Mouse (Mus musculus) limb, embryonic 15.5 days (tissue): ENCODE data around the gene Kng1. TPM values are rescaled to one million over a fixed set of nuclear protein-coding genes. Genes with fewer than 3 reads are reported as not detected.
"Not testable (repeated sequence)": the region's sequence is repeated elsewhere in the genome, so short reads cannot be mapped to it uniquely, and the experiment has no call there.

Source experiments
- ATAC-seq: fragments of 200-750 bp; cut with Nextera tagmentation; 2 replicates; pipeline ENCODE4 v1.8.0; 2017; ENCODE audit warnings: low read depth, moderate TSS enrichment; ENCODE audit not compliant: insufficient number of reproducible peaks, low FRiP score, low TSS enrichment
- H3K27ac ChIP-seq: fragments of 300-500 bp; sonication (generic); 2 replicates; pipeline ENCODE4 v1.5.1; 2015; ENCODE audit warnings: moderate library complexity, mild to moderate bottlenecking, inconsistent platforms
- H3K27me3 ChIP-seq: fragments of 300-500 bp; sonication (generic); 2 replicates; pipeline ENCODE4 v1.6.1; 2015; ENCODE audit warnings: inconsistent platforms
- H3K36me3 ChIP-seq: fragments of 300-500 bp; sonication (generic); 2 replicates; pipeline ENCODE4 v1.6.1; 2015; ENCODE audit warnings: inconsistent platforms
- H3K4me1 ChIP-seq: fragments of 300-500 bp; sonication (generic); 2 replicates; pipeline ENCODE4 v1.6.1; 2015; ENCODE audit warnings: inconsistent platforms
- H3K4me2 ChIP-seq: fragments of 300-500 bp; sonication (generic); 2 replicates; pipeline ENCODE4 v1.6.1; 2015; ENCODE audit warnings: mild to moderate bottlenecking, inconsistent platforms
- H3K4me3 ChIP-seq: fragments of 300-500 bp; sonication (generic); 2 replicates; pipeline ENCODE4 v1.5.1; 2015; ENCODE audit warnings: mild to moderate bottlenecking, inconsistent platforms
- H3K9ac ChIP-seq: fragments of 300-500 bp; sonication (generic); 2 replicates; pipeline ENCODE4 v1.6.1; 2015; ENCODE audit warnings: inconsistent platforms
- H3K9me3 ChIP-seq: fragments of 300-500 bp; sonication (generic); 2 replicates; pipeline ENCODE4 v1.6.1; 2016; ENCODE audit warnings: inconsistent platforms
- WGBS: fragments of 180-500 bp; shearing (Covaris S2); methylation state at CpG from one replicate; pipeline ENCODE4 v1.1.7; 2015; 5-methylcytosine and 5-hydroxymethylcytosine counted together
- polyA plus RNA-seq: library from polyadenylated mRNA; unstranded; fragments of >200 nt; fragmentation: Nextera tagmentation; extraction: Ambion mirVana; gene quantifications from 2 replicates; pipeline ENCODE4 v1.2.1, GENCODE M21; 2015

Gene Kng1
- 0.43 and 1.9 TPM in 2 replicates for polyA plus RNA-seq

DNA sequence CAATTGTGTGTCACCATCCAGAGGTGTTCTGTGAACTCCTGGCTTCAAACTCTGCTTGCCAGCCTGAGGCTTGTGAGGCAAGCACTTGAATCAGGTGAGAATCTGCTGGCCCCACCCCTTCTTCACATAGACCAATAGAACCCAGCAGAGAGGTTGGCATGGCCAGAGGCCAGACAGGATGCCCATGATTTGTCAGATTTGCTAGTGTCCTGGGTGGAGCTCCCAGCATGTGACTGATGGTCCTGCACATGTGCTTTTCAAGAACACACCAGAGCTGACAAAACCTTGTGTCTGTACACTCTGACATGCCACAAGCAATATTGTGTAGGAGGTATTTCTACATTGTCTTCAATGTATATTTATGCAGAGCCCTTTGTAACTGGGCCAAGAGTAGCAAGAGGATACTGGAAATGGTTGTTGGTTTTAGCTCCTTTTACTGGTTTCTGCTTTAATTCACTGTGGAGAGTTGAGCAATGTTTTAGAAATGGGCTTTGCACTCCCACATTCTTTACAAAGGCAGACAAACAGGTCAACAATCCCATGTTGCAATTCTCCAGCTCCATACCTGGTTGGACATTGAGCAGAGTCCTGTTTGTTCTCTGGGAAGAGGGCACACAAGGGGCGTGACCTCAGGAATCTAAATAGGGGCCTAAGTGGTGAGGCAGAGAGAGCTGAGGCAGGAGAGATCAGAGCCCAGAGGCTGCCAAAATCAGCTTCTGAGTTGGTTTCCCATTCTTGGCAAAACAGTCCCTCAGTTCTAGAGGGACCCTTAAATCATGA lies at the start of gene Kng1:
Gene Kng1, plus strand, starts transcription at position 198 of the 780 bp plus-strand sequence.
- not testable (repeated sequence) for H3K9ac ChIP-seq, H3K4me1 ChIP-seq, H3K9me3 ChIP-seq, ATAC-seq, H3K4me3 ChIP-seq, H3K27me3 ChIP-seq, H3K36me3 ChIP-seq, H3K4me2 ChIP-seq, H3K27ac ChIP-seq
- 81% methylated on average over 1 of the region's 1 CpGs for WGBS

DNA sequence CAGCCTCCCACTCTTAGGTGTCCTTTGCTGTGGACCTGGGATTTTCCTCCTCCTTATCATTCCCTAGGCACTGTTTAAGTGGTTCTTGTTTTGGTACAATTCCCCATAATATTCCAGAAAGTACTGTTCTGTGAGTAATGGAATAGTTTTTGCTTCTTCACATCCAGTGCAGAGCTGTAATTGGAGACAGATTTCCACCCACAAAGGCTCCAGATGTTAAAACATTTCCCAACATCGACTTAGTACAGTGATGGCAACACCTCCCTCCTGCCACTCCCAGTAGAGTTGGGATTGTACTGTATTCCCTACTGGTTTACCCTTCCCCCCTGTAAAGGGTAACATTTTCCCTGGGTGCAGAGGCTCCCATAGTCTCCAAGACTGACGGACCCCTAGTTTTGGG lies 43.9 kb upstream of the Kng1 start:
- H3K9me3 ChIP-seq, H3K9ac ChIP-seq, H3K4me1 ChIP-seq, H3K36me3 ChIP-seq, H3K27me3 ChIP-seq, ATAC-seq, H3K4me3 ChIP-seq, H3K4me2 ChIP-seq, H3K27ac ChIP-seq: not testable (repeated sequence)
- 45% methylated on average over 2 of the region's 2 CpGs for WGBS

DNA sequence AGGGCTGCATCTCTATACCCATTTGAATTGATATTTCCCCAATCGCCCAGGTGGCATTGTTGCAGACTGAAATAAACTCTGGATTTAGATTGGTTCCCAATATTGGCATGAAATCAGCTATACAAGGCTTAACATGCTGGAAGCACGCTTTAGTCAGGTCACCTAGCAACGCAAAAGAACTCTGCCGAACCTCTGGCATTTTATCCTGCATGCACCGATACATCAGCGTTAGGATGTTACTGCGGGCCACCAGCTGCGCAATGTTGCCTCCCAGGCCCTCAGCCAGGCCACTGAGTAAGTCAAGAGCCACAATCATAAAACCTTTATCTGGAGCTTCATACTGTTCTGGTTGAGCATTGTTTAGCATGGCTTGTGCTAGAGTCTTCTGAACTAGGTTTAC lies 43.0 kb upstream of the Kng1 start:
- not testable (repeated sequence) for H3K9me3 ChIP-seq, H3K36me3 ChIP-seq, H3K27ac ChIP-seq, H3K4me3 ChIP-seq, H3K4me1 ChIP-seq, H3K4me2 ChIP-seq, ATAC-seq, H3K9ac ChIP-seq, H3K27me3 ChIP-seq
- WGBS = 84% methylated on average over 8 of the region's 8 CpGs

DNA sequence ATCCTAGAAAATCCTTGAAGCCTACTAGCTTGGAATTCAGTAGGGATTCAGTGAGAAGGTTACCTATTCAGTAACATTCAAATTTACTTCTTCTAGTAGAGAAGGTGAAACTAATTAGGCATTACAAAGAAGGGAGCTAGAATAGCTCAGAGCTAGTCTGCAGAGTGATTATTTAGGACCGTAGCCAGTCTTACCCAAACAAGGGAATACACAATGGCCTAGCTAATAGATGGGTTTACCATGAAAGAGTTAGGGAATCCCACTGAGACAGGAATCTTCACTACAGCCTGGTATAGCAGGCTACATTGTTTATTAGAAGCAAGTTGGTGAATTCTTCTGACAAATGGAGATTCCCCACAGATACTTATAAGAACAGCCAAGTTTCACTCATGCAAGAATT lies 37.1 kb upstream of the Kng1 start:
- WGBS = 38% methylated on average over 1 of the region's 1 CpGs
- H3K4me3 ChIP-seq, H3K4me2 ChIP-seq, H3K9ac ChIP-seq, H3K4me1 ChIP-seq, H3K27ac ChIP-seq, H3K36me3 ChIP-seq, H3K9me3 ChIP-seq, ATAC-seq, H3K27me3 ChIP-seq: not testable (repeated sequence)

DNA sequence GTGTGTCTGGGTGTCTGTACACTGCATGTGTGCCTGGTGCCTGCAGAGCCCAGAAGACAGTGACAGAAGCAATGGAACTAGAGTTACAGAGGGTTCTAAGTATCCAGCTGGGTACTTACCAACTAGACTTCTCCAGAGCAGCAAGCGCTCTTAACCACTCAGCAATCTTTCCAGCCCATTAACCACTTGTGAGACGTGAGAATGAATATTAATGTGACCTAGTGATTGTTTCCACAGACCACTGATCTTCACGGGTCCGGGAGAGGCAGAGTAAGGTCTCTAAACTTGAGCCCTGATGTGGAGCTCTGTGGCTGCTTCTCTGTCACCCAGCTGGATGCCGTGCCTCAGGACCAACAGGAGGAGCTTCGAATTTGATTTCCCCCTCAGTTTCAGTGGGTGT lies 32.6 kb upstream of the Kng1 start:
- H3K36me3 ChIP-seq = no peaks in the 10 kb centered on the region
- no peak overlapping the region for H3K9ac ChIP-seq
- H3K4me2 ChIP-seq = no peak overlapping the region
- H3K27me3 ChIP-seq = no peaks in the 10 kb centered on the region
- no peak overlapping the region for H3K4me3 ChIP-seq
- H3K27ac ChIP-seq = no peak overlapping the region
- H3K9me3 ChIP-seq = no peaks in the 10 kb centered on the region
- no peaks in the 10 kb centered on the region for H3K4me1 ChIP-seq
- no peak for ATAC-seq
- 62% methylated on average over 6 of the region's 6 CpGs for WGBS

DNA sequence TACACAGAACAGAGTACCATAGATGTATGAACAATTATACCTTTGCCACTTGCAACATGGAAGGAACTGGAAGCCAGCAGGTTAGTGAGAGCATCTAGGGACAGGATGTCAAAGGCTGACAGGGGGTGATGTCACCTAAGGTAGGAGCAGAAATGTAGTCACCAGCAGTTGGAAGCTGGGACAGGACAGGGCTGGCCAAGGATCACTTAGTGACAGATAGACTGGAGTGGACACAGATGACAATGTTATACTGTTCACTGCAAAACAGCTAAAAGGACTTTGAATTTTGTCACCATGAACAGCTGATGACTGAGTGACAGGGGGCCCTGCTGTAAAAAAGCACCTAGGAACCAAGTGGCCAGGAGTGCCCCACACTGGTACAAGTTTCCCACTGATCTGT lies 31.1 kb upstream of the Kng1 start:
- Histone ChIP-seq H3K4me2 (no peak overlapping the region), H3K4me3 (no peak overlapping the region), H3K9me3 (no peaks in the 10 kb centered on the region), H3K27ac (no peak overlapping the region), H3K9ac (no peak overlapping the region), H3K4me1 (no peaks in the 10 kb centered on the region), H3K36me3 (no peaks in the 10 kb centered on the region), H3K27me3 (no peaks in the 10 kb centered on the region)
- no peak for ATAC-seq

DNA sequence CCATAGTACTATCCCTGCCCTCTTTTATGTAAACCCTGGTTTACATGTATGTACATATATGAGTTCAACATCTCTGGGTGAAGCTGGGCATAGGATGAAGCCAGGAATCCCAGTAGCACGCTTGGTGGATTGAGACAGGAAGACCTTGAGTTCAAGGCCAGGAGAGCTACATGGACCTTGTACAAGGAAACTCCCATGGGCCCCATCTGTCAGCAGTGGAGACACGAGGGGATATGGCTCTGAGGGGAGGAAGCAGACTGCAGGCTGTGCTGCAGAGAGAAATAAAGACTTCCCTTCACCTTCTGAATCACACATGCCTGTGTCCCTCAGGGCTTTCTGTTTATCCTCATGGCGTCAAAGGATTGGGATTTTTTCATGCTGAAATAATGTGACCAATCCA lies 30.3 kb upstream of the Kng1 start:
- H3K36me3 ChIP-seq, H3K9ac ChIP-seq, H3K9me3 ChIP-seq, H3K27me3 ChIP-seq, H3K4me3 ChIP-seq, H3K4me1 ChIP-seq, H3K4me2 ChIP-seq, ATAC-seq, H3K27ac ChIP-seq: not testable (repeated sequence)
- 48% methylated on average over 3 of the region's 3 CpGs for WGBS

DNA sequence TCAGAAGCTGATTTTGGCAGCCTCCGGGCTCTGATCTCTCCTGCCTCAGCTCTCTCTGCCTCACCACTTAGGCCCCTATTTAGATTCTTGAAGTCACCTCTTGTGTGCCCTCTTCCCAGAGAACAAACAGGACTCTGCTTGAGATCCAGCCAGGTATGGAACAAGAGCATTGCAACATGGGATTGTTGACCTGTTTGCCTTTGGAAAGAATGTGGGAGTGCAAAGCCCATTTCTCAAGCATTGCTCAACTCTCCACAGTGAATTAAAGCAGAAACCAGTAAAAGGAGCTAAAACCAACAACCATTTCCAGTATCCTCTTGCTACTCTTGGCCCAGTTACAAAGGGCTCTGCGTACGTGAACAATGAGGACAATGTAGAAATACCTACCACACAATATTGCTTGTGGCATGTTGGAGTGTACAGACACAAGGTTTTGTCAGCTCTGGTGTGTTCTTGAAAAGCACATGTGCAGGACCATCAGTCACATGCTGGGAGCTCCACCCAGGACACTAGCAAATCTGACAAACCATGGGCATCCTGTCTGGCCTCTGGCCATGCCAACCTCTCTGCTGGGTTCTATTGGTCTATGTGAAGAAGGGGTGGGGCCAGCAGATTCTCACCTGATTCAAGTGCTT lies 28.6 kb upstream of the Kng1 start, which contains the start of gene Kng2:
Gene Kng2, minus strand, starts transcription at position 517 of the 635 bp plus-strand sequence.
- ATAC-seq, H3K9me3 ChIP-seq, H3K4me2 ChIP-seq, H3K36me3 ChIP-seq, H3K9ac ChIP-seq, H3K27me3 ChIP-seq, H3K27ac ChIP-seq, H3K4me1 ChIP-seq, H3K4me3 ChIP-seq: not testable (repeated sequence)
- WGBS = 77% methylated on average over 3 of the region's 3 CpGs

DNA sequence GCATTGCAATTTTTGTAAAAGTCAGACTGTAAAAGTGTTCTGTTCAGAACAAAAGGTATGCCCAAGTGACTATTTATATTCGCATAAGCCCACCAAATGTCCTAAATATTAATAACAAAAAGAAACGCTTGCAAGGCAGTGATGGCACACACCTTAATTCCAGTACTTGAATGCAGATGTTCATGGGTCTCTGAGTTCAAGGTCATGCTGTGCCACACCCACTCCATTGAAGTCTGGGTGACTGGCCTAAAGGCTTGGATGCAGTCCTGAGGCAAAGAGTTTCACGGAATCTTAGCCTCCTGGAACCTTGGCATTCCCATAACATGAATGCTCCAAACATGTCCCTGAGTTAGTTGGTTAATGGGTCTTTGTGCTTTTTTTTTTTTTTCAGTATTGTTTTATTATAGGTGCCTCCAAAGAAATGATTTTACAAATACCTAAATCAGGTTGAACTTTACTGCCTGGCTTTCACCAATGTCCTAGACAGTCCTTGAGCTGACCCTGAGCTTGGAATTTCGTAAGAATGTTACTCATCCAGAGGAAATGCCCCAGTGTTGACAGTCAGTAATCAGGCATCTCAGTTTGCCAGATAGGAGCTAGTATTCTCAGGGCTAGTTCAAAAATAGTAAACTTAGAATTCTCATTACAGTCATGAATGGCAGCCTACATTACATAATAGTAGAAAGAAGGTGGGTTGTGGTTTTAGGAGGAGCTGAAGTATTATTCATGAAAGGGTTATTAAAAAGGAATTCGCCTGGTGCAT lies 26.8 kb upstream of the Kng1 start:
- ATAC-seq = no peak
- no peaks in the 10 kb centered on the region for H3K27me3 ChIP-seq
- H3K9me3 ChIP-seq = no peaks in the 10 kb centered on the region
- H3K4me1 ChIP-seq = no peaks in the 10 kb centered on the region
- no peaks in the 10 kb centered on the region for H3K36me3 ChIP-seq
- H3K4me2 ChIP-seq = no peak overlapping the region
- H3K4me3 ChIP-seq = no peak overlapping the region
- H3K27ac ChIP-seq = no peak overlapping the region
- 69% methylated on average over 5 of the region's 5 CpGs for WGBS
- H3K9ac ChIP-seq = no peak overlapping the region

DNA sequence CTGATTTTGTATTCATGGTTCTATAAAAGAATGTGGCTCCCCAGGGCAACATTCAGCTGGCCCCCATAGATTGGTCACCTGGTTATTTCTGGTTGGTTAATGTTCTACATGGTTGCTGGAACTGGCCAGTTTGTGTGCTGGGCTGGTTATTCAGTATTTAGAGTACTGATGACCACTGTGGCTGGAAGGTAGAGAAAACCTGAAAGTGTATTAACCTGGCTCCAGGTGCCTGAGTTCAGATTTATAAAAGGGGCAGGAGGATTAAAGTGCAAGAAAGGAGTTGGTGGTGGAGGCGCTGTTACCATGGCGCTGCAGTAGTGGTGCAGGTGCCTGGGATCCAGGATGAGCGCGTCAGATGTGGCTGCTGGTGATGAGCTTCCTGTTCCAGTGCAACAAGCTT lies 24.0 kb upstream of the Kng1 start:
- Histone ChIP-seq H3K27ac (no peak overlapping the region), H3K9me3 (no peaks in the 10 kb centered on the region), H3K9ac (no peak overlapping the region), H3K4me2 (no peak overlapping the region), H3K4me3 (no peak overlapping the region), H3K4me1 (no peaks in the 10 kb centered on the region), H3K36me3 (no peaks in the 10 kb centered on the region), H3K27me3 (no peaks in the 10 kb centered on the region)
- ATAC-seq = no peak
- 93% methylated on average over 4 of the region's 4 CpGs for WGBS

DNA sequence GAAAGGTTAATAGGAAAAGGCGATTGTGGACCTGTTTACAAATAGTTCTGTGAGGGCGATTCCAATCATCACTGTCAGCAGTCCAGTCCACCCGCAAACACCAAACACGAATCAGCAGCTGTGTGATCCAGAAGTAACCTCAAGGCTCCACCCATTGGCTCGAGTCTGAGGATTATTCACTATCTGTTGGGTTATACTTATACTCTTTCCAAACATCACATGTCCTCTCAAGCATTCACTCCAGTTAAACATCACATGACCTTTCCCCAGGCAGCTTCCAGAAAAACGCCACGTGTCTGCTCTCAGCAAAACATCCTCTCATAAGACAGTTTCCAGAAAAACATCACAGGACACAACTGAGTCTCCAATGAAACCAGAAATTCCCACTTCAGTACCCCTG lies 19.9 kb upstream of the Kng1 start:
- WGBS = 80% methylated on average over 7 of the region's 7 CpGs
- no peak overlapping the region for H3K4me3 ChIP-seq
- ATAC-seq = no peak

DNA sequence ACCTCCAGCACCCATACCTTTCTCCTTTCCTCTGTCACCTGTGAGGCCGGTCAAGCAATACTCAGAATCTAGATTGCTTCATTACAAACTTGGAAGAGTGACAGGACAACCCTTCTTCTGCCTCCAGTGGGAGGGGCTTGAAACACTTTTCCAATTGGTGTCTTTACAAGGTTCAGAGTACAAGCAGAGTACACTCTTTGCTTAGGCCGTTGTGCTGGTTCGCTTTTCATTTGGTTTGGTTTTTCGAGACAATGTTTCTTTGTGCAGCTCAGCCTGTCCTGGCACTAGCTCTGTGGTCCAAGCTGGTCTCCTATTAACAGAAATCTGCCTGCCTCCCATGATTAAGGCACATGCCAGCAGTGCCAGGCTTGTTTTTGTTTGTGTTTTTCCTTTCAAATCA lies 18.4 kb upstream of the Kng1 start:
- 89% methylated on average over 4 of the region's 4 CpGs for WGBS
- H3K27ac ChIP-seq = no peak overlapping the region
- ATAC-seq = no peak
- no peaks in the 10 kb centered on the region for H3K9me3 ChIP-seq
- H3K4me1 ChIP-seq = no peaks in the 10 kb centered on the region
- no peaks in the 10 kb centered on the region for H3K36me3 ChIP-seq
- H3K27me3 ChIP-seq = no peaks in the 10 kb centered on the region
- no peak overlapping the region for H3K9ac ChIP-seq
- H3K4me3 ChIP-seq = no peak overlapping the region
- no peak overlapping the region for H3K4me2 ChIP-seq

More for the DNA sequence above, 19.9 kb upstream of the Kng1 start:
- Histone ChIP-seq H3K9ac (no peak overlapping the region), H3K27ac (no peak overlapping the region), H3K4me1 (no peaks in the 10 kb centered on the region), H3K27me3 (no peaks in the 10 kb centered on the region), H3K4me2 (no peak overlapping the region), H3K9me3 (no peaks in the 10 kb centered on the region), H3K36me3 (no peaks in the 10 kb centered on the region)
